Mouse (Mus musculus) brain, adult 2 months (tissue): Measurements from ENCODE around the gene Snx17.

Source experiments
- DNase-seq: peaks from one replicate; pipeline ENCODE4 v3.0.0; 2011; ENCODE audit warnings: low read depth, low spot score

The Snx17 gene

DNA sequence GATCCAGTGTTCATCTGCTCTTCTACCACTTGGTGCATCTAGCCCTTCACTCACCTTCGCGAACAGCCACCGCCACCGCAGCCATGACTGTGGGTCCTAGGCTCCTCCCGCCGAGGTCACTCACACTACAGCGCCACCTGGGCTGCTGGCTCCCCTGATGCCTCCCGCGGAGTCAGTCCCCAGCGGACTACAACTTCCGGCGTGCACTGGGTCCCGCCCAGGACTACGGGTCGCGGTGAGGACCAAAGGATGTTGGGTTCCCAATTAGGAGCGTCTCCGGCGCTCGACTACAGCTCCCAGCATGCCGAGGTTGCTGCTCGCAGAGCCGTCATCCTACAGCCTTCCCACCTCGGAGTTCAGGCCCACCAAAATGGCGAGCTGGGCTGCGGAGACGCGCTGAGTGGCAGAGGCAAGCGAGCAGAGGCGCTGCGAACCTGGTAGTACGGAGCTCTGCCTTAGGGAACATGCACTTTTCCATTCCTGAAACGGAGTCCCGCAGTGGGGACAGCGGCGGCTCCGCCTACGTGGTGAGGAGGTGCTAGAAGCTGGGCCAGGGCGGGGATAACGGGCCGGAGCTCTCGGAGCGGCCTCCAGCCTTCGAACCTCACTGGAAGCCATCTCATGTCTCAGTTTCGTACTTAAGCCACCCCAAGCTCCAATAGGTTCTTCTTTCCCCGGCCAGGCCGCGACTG, at the start of gene Snx17, which contains the start of gene Eif2b4:
TSS of gene Snx17 (plus strand) at position 289 of the 692 bp plus-strand sequence.
TSS of gene Eif2b4 (minus strand) at position 492 of the 692 bp plus-strand sequence.
- DNase-seq = peak; percentile 100

DNA sequence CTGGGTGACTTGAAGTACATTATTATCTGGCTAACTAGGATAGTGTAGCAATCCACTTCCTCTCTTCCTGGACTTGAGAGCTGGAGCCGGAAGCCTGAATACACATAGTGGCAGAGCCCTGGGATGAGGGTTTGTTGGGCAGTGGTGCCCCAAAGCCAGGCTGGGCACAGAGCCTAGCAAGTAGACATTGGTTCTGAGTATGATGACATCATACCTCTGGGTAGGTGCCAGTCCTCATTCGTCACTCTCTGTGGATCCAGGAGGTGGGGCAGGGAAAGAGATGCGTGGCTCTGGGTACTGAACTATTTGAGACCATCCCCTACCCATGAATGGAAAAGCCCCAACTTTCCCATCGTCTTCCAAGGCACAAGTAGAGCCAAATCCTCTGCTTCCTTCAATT, 43.2 kb upstream of the Snx17 start:
- DNase-seq = peak; percentile 32

DNA sequence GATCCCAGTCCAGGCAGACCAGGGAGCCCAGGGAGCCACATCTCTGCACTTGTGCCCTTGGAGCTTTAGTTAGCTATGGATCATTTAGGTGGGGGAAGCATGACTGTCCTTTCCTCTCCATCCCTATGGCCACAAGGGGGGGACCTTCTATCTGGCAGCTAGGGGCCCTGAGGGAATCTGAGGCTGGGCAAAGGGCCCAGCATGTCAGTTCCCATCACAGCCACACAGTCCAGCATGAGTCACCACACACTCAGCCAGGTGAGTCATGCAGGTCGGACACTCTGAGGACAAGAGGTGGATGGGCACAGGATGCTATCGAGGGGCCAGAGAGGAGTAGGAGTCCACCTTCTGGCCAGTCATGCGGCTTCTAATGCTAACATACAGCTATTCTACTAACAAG, 41.3 kb upstream of the Snx17 start:
- peak; percentile 87 for DNase-seq

DNA sequence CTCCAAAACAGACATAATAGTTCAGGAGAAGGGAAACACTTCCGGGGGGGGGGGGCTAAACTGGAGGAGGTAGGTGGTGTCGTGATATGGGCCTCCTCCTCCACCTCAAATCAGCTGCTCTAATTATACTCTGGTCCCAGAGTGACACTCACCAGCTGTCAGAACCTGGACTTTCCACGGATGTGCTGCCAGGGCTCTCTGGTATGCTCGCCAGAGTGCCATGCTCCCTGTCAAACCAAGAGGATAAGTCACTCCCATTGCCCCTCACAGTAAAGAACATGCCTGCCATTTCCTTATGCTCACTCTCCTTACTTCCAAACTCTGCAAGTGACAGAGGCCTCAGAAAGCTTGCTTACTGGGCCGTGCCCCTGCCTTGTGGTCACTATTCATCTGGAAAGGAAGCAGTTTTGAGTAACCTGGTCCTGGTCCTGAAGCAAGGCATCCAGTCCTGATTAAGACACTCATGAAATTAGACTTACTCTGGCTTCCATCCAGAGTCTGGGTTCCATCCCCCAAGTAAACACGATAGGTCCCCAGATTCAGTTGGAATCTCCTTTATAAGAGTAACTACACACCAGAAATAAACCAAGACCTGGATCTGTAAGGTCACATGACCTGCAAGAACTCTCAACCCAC, 39.4 kb upstream of the Snx17 start:
- peak; percentile 22 for DNase-seq

DNA sequence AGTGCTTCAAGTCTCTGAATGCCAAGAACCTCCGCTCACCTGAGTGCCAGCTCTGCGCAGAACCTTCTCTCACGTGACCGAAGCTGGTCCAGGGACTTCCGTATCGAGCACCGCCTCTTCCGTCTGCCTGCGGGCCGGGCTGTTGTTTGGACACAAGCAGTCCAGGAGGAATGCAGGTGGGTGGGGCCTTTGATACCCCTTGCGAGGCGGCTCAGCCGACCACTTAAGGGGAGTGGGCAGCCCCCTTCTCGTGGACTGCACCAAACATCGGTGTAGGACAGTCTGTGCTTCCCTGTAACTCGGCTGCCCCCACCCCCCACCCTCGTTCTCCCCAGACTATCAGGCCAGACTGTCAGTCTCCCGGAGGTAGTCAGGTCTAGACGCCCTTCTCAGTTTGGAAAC, 38.9 kb upstream of the Snx17 start, which contains the start of gene Mpv17:
TSS of gene Mpv17 (minus strand) at position 100 of the 402 bp plus-strand sequence.
- peak; percentile 96 for DNase-seq

DNA sequence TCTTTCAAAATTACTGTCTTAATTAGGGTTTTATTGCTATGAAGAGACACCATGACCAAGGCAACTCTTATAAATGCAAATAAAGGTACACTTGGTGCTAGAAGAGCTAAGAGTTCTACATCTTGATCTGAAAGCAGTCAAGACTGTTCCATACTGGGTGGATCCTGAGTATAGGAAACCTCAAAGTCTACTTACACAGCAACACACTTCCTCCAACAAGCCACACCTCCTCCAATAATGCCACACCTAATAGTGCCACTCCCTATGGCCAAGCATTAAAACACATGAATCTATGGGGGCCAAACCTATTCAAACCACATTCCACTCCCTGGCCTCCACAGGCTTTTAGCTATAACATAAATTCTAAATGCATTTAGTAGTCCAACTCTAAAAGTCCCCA, 30.6 kb upstream of the Snx17 start:
- no peak for DNase-seq

DNA sequence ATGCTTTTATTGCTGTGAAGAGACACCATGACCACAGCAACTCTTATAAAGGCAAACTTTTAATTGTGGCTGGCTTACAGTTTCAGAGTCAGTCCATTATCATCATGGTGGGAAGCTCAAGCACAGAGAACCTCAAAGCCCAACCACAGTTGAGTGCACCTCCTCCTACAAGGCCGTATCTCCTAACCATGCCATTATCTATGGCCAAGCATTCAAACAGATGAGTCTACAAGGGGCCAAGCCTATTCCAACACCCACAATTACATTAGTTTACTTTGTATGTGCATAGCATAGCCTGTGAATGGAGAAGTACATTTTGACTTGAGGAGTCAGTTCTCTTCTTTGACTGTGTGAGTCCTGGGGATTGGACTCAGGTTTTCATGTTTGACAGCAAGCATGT, 28.1 kb upstream of the Snx17 start:
- no peak for DNase-seq

DNA sequence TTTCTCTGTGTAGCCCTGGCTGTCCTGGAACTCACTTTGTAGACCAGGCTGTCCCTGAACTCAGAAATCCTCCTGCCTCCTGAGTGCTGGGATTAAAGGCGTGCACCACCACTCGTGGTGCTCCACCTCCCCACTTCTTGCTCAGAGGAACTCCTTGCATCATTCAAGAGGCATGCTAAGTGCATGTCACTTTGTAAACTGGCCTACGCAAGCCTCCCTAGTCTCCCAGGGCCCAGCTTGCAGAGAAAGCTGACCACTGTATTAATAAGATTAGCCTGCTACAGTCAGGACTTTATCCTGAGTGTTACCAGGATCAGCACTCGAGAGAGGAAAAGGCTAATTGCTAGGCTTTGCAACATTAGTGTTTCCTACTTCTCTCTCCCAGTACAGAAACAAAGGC, 24.4 kb upstream of the Snx17 start:
- DNase-seq = no peak

DNA sequence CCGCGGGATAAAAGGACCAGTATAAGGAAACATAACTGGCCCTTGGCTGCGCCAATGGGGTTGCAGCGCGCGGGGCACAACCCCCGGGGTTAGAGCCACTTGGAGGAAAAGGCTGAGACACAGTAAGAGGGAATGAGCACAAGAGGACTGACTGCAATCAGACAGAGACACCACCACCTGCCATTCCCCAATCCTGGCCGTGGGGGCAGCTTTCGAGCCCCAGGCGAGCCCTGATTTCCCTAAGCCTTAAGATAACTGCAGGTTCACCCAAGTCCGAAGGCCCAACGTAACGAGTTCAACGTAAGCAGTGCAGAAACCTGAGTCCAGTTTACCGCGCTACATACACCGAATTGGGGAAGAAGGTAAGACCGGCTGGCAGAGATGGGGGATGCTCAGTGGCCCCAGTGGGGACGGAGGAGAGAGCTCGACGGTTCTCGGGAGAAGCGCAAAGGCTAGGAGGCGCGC, 13.7 kb upstream of the Snx17 start:
- DNase-seq = peak; percentile 48

DNA sequence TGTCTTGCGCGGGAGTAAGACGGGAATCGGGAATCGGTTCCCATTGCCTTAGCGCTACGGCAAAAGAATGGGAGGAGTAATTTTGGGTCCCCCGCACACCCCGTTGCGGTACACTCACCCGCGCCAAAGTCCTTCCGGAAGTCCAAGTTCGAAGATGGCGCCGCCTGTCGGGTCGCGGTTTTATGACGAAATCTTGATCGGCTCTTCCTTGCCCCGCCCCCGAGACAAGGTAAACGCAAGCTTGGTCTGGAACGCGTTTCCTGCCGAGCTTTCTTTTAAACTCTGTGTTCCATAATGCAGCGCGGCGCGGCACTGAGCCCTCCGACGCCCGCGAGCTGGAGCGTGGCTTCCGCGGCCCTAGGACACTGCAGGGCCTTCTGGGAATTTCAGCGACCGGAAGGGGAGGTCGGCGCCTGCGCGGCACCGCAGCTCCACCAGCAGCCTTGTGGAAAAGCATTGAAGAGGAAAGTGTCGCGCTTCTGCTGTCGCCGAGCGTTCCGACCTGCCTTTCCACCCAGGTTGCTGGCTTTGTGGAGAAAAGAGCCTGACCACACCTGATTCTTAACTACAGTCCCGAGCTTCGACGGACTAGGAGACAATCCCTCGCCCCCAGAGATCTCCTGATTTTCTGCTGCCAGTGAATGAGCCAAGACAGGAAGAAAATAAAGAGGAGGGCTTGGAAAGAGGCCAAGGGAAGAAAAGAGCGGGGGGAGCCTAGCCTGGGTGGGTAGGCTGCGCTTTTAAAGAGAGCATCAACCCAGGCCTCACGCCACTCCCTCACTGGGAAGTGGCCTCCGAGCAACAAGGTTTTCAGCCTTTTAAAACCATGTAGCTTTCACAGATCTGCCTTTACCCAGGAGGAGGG, 13.0 kb upstream of the Snx17 start, which contains the start of the genes Gm29609 and Gtf3c2:
TSS of gene Gm29609 (minus strand) at position 146 of the 865 bp plus-strand sequence.
TSS of gene Gtf3c2 (minus strand) at position 379 of the 865 bp plus-strand sequence.
- peak; percentile 99 for DNase-seq

DNA sequence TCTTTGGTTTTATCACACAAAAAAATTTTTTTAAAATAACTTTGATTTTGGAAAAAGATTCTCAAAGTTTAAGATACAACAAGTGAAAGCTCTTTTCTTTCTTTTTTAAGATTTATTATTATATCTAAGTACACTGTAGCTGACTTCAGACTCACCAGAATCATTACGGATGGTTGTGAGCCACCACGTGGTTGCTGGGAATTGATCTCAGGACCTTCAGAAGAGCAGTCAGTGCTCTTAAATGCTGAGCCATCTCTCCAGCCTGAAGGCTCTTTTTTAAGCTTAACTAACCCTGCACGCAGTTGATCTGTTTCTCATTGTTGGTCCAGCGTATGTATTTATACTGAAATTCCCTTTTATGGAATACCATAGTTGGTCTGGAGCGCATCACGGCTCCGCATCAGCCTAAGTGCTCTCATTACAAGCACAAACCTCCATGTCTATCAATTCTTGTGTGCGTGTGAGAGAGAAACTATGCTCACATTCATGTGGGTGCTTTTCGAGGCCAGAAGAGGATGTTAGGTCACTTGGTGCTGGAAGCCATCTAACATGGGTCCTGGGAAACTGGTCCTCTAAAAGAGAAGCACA, 11.8 kb upstream of the Snx17 start:
- no peak for DNase-seq

DNA sequence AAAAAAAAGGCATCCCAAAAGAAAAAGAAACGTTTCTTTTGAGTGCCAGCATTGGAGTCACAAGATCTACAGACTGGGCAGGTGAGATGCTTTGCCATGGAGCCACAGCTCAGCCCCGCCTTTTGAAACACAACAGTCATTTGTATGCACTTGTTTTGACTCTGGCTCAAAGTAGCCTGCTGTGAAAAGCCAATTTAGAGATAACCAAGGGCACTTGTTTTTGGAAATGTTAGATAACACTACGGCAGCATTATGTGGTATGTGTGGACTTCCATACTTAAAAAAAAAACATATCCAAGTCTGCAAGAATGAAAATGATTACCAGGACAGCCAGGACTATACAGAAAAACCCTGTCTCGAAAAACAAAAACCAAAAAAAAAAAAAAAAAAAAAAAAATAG, 9.3 kb upstream of the Snx17 start:
- DNase-seq = no peak

DNA sequence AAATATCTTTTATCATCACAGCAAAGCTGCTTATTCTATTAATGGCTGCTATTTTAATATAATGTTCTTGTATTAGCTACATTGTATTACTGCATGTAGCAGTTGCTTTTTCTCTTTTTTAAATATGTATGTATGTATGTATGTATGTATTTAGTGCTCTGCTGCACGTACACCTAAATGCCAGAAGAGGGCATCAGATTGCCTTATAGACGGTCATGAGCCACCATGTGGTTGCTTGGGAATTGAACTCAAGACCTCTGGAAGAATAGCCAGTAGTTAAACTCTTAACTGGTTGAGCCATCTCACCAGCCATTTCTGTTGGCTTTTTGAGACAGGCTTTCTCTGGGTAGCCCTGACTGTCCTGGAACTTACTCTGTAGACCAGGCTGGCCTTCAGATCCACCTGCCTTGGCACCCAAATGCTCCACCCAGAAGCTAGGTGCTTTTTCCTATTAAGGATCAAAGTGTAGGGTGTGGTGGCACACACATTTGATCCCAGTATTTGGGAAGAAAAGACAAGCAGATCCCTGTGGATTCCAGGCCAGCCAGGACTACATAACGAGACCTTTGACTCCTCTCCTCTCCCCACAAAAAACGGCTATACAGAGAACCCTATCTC, 4.7 kb upstream of the Snx17 start:
- DNase-seq = no peak

DNA sequence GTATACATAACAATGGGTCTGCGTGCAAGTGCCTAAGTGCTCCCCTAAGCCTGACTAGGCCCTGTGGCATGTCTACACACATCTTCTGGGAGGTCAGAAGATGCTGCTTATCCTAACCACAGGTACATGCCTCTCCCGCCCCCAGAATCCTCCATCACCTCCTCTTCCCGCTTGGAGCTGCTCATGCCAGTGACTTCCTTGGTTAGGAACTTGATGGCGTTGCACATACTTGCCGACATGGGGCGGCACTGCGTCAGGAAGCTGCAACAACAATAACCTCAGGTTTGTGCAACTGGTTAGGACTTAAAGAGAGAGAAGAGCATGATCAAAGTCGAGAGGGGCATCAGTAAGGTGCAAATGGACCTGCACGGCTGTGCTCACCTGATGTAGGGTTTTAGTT, 2.8 kb upstream of the Snx17 start:
- no peak for DNase-seq

DNA sequence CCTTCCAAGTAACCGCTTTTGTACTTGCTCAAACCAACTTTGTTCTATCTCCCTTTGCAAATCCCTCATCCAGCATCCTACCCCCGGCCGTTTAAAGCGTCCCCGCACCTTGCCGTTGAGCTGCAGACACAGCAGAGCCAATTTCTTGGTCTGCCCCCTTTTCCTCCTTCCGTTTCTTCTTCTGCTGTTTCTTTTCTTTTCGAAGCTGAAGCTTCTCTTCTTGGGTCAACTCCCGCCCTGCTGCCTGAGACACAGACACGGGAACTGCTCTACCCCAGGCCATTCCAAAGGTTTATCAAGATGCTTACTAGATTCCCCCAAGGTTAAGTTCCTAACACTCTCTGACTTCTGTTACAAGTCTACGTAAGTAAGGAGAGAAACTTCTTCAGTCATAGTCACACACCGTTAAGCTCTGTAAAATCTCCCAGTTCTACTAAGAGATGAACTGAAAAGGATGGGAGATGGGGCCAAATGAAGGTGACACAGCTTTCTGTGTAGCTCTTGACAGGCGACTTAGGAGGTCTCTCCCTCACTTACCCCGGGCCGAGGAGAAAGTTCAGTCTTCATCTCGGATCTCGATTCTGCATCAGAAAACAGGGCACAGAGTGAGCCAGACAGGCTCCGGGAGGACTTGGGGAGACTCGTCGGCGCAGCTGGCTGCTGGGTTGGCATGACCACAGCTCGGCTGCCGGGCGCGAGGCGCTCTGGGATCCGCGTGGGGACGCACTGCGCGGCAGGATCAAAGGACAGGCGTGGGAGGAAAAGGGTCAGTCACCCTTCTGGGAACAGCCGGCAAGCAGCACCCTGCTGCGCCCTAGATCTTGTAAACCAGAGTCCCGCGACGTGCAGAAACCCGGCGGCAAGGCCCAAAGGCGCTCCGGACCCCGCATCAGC, 735 bp upstream of the Snx17 start:
- peak; percentile 81 for DNase-seq

DNA sequence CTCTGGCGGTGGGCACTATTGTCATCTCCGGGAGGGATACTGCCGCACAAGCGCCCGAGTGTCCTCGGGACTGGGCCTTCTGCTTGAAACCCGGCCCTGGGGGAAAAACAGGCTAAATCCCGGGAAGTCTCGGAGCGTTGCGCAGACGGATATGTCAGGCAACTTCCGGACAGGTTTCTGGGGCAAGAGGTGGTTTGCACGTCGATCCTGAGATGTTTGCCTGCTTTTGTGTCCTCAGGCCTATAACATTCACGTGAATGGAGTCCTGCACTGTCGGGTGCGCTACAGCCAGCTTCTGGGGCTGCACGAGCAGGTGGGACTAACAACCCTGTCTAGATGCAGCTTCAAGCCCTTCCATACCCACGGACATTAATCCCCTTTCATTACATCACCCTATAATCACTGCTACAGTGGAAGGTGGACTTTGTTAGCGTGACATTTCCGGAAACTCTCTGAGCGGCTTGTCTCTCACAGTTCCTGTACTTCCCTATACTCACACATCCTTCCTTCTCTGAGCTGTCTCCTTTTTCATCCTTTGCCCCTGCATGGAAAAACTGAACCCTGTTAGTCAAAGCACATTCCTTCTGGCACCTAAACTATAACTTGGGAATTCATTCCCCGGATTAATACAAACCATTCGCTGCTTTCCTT, 729 bp downstream of the Snx17 start:
- peak; percentile 29 for DNase-seq

DNA sequence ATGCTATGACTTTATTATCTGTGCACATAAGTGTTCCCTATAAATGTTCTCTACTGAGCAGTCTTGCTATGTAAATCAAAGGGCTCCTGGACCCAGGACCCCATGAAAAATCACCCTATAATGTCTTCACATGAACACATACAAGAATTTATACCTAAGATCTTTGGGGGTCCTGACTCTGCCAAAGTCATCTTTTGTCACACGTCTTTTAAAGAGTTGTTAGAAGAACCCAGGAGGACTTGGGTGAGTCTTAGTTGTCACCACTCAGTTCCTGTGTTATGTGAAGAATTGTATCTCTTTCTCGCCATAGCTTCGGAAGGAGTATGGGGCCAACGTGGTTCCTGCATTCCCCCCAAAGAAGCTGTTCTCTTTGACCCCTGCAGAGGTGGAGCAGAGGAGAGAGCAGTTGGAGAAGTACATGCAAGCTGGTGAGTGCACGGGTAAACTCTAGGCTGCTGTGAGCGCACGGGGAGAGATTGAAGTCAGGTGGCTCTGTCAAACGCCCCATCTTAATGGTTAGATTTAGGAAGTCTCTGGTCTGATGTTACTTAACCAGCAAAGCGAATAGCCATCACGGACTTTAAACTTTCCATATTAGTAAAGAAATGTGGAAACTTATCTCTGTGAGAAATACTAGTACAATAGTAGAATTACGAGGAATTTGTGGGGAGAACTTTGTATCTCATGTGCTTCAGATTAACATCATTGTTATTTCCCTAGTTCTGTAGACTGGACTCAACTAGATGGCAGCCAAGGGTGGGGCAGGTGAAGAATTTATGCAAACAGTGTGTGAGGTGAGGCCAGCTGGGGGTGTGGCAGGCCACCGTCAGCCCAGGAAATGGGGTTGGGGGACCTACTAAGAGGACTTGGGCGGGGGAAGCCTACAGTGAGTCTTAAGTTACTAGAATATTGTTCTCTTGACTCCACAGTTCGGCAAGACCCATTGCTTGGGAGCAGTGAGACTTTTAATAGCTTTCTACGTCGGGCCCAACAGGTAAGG, 1.8 kb downstream of the Snx17 start:
- DNase-seq = no peak

DNA sequence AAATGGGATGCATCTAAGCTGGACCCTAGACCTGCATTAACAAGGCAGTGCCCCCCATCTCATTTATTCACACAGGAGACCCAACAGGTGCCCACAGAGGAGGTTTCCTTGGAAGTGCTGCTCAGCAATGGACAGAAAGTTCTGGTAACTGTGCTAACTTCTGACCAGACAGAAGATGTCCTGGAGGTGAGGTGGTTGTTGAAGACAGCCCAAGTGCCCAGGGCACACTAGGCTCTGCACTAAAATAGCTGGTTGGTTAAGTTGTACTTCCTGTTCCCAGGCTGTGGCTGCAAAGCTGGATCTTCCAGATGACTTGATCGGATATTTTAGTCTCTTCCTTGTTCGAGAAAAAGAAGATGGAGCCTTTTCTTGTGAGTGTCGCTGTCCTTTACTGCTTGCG, 2.6 kb downstream of the Snx17 start:
- DNase-seq = no peak
